Mouse (Mus musculus): ENCODE measurements around the gene Engase. TPM values are rescaled to one million over a fixed set of nuclear protein-coding genes. Genes with fewer than 3 reads are reported as not detected.

Gene Engase
- total and polyA plus RNA-seq, 3 experiments = 4.4 to 5.4 (median 5.2) TPM

GRCm38 (mm10) chr11:118438665-118439414 is 37.8 kb upstream of the Engase start:
- TF ChIP-seq EP300 (IDR thresholded peaks at IDR 0.05; ENCODE audit: insufficient read depth, low read depth, low read length) = peak; percentile 63; the same call in 1 of the 2 replicates
- no peak for TF ChIP-seq POLR2A (IDR thresholded peaks at IDR 0.05; ENCODE audit: insufficient read depth, low read depth, low read length)
- Histone ChIP-seq H3K27ac (peak overlapping the region; percentile 82), H3K9ac (ENCODE audit: low read depth, low read length) (no peak overlapping the region), H3K4me1 (ENCODE audit: control insufficient read depth, insufficient read depth, low read length) (peaks cover 37% of the 10 kb centered on the region), H3K36me3 (ENCODE audit: control insufficient read depth, insufficient read depth, low read length) (no peaks in the 10 kb centered on the region), H3K27me3 (ENCODE audit: control insufficient read depth, insufficient read depth, low read length) (no peaks in the 10 kb centered on the region), H3K4me3 (no peak overlapping the region), H3K79me2 (replicated peaks; ENCODE audit: control insufficient read depth, insufficient read depth, low read length) (no peaks in the 10 kb centered on the region)
- intact Hi-C loops (cut with DNase I) = loop anchor here (1.0 kb wide), 1 partner anchor 16 kb away; no protein-coding TSS in a partner anchor
- no peak for DNase-seq
- WGBS = 26% methylated on average over 11 of the region's 11 CpGs

- Histone ChIP-seq H3K4me1 (ENCODE audit: control insufficient read depth, insufficient read depth, low read length) (peaks cover 25% of the 10 kb centered on the region), H3K36me3 (ENCODE audit: control insufficient read depth, insufficient read depth, low read length) (no peaks in the 10 kb centered on the region), H3K79me2 (replicated peaks; ENCODE audit: control insufficient read depth, insufficient read depth, low read length) (no peaks in the 10 kb centered on the region), H3K27ac (no peak overlapping the region), H3K4me3 (no peak overlapping the region), H3K27me3 (ENCODE audit: control insufficient read depth, insufficient read depth, low read length) (no peaks in the 10 kb centered on the region), H3K9ac (ENCODE audit: low read depth, low read length) (no peak overlapping the region)
- DNase-seq = no peak
- no peak for TF ChIP-seq EP300 (IDR thresholded peaks at IDR 0.05; ENCODE audit: insufficient read depth, low read depth, low read length)
- no peak for TF ChIP-seq CTCF (IDR thresholded peaks at IDR 0.05)
- TF ChIP-seq POLR2A (IDR thresholded peaks at IDR 0.05; ENCODE audit: insufficient read depth, low read depth, low read length) = no peak
- intact Hi-C loops (cut with DNase I) = loop anchor here (1.0 kb wide), 1 partner anchor 19 kb away; no protein-coding TSS in a partner anchor
- WGBS = 50% methylated on average over 13 of the region's 13 CpGs
Measured at GRCm38 (mm10) chr11:118442691-118443090, 33.9 kb upstream of the Engase start.

GRCm38 (mm10) chr11:118443201-118443970 is 33.2 kb upstream of the Engase start:
- peaks cover 22% of the 10 kb centered on the region for H3K4me1 ChIP-seq (ENCODE audit: control insufficient read depth, insufficient read depth, low read length)
- H3K27ac ChIP-seq = no peak overlapping the region
- H3K9ac ChIP-seq (ENCODE audit: low read depth, low read length) = no peak overlapping the region
- H3K36me3 ChIP-seq (ENCODE audit: control insufficient read depth, insufficient read depth, low read length) = no peaks in the 10 kb centered on the region
- no peaks in the 10 kb centered on the region for H3K79me2 ChIP-seq (replicated peaks; ENCODE audit: control insufficient read depth, insufficient read depth, low read length)
- H3K27me3 ChIP-seq (ENCODE audit: control insufficient read depth, insufficient read depth, low read length) = no peaks in the 10 kb centered on the region
- intact Hi-C loops (cut with DNase I) = loop anchor here (1.0 kb wide), 1 partner anchor 20 kb away; no protein-coding TSS in a partner anchor
- no peak overlapping the region for H3K4me3 ChIP-seq
- DNase-seq = peak; percentile 69 to 84
- WGBS = 31% methylated on average over 11 of the region's 11 CpGs
- no peak for TF ChIP-seq POLR2A (IDR thresholded peaks at IDR 0.05; ENCODE audit: insufficient read depth, low read depth, low read length)
- peak; percentile 83 for TF ChIP-seq EP300 (IDR thresholded peaks at IDR 0.05; ENCODE audit: insufficient read depth, low read depth, low read length)
- TF ChIP-seq CTCF (IDR thresholded peaks at IDR 0.05) = peak; percentile 91

- H3K4me3 ChIP-seq = no peak overlapping the region
- no peaks in the 10 kb centered on the region for H3K79me2 ChIP-seq (replicated peaks; ENCODE audit: control insufficient read depth, insufficient read depth, low read length)
- H3K27ac ChIP-seq = no peak overlapping the region
- H3K27me3 ChIP-seq (ENCODE audit: control insufficient read depth, insufficient read depth, low read length) = no peaks in the 10 kb centered on the region
- H3K4me1 ChIP-seq (ENCODE audit: control insufficient read depth, insufficient read depth, low read length) = peaks cover 13% of the 10 kb centered on the region
- WGBS = 13% methylated on average over 3 of the region's 3 CpGs
- no peak overlapping the region for H3K9ac ChIP-seq (ENCODE audit: low read depth, low read length)
- H3K36me3 ChIP-seq (ENCODE audit: control insufficient read depth, insufficient read depth, low read length) = no peaks in the 10 kb centered on the region
- intact Hi-C loops (cut with DNase I) = loop anchor here (1.0 kb wide), 2 partner anchors 45 to 293 kb away; no protein-coding TSS in a partner anchor
- DNase-seq = peak; percentile 61 to 81
- TF ChIP-seq CTCF (IDR thresholded peaks at IDR 0.05) (peak; percentile 95), EP300 (IDR thresholded peaks at IDR 0.05; ENCODE audit: insufficient read depth, low read depth, low read length) (peak; percentile 98), POLR2A (IDR thresholded peaks at IDR 0.05; ENCODE audit: insufficient read depth, low read depth, low read length) (no peak)
Measured at GRCm38 (mm10) chr11:118445843-118446242, 30.8 kb upstream of the Engase start.

GRCm38 (mm10) chr11:118447346-118447745 is 29.3 kb upstream of the Engase start:
- DNase-seq = no peak
- H3K4me1 ChIP-seq (ENCODE audit: control insufficient read depth, insufficient read depth, low read length) = peaks cover 5% of the 10 kb centered on the region; the same call in 1 of the 2 replicates
- H3K4me3 ChIP-seq = no peak overlapping the region
- no peaks in the 10 kb centered on the region for H3K36me3 ChIP-seq (ENCODE audit: control insufficient read depth, insufficient read depth, low read length)
- H3K27me3 ChIP-seq (ENCODE audit: control insufficient read depth, insufficient read depth, low read length) = no peaks in the 10 kb centered on the region
- WGBS = 64% methylated on average over 4 of the region's 4 CpGs
- intact Hi-C loops (cut with DNase I) = no loop called here
- H3K79me2 ChIP-seq (replicated peaks; ENCODE audit: control insufficient read depth, insufficient read depth, low read length) = no peaks in the 10 kb centered on the region
- no peak for TF ChIP-seq POLR2A (IDR thresholded peaks at IDR 0.05; ENCODE audit: insufficient read depth, low read depth, low read length)
- no peak for TF ChIP-seq CTCF (IDR thresholded peaks at IDR 0.05)
- no peak for TF ChIP-seq EP300 (IDR thresholded peaks at IDR 0.05; ENCODE audit: insufficient read depth, low read depth, low read length)
- no peak overlapping the region for H3K9ac ChIP-seq (ENCODE audit: low read depth, low read length)
- no peak overlapping the region for H3K27ac ChIP-seq

Measured in heart, adult 2 months (tissue).